Mouse (Mus musculus) spleen, postnatal 14 days (tissue): ENCODE data around the gene Anks3.

ENCODE experiments used
- DNase-seq, 2 experiments: peaks; one replicate each; pipeline ENCODE4 v3.0.0; 2021 to 2022; ENCODE audit warnings: low spot score in 2 of 2

The Anks3 gene

GRCm38 (mm10) chr16:4896249-4897027 is 67.6 kb downstream of the Anks3 start:
- no peak for DNase-seq

DNA sequence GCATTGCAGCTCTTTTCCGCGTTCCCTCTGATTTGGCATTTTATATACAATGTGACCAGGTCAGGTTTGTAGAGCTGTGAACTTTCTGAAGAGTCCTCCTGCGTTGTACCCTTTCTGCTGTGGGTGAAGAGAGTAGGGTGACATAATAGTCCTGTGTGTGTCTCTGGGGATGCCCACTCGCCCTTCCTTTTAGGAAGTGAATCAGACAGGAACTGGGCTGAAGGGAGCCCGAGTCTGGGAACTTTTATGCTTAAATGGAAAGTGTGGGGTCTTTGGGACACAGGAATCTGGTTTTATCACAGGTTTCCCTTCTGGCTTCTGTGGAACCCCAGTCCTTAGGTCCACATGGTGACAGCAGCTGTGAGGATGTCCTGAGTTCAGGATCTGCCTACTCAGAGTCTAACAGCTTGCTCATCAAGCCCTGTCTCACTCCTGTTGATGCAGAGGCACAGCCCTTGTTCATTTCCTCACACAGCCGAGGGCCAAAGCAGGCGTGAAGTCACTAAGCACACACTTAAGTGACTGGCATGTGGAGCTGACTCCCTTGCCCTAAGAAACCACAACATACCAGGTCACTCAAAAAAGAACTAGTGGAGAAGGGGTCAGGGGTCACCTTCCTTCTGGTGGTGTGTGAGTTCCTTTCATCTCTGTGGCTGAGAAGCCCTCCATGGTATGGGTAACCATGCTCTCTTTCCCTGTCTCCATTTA is 69.7 kb downstream of the Anks3 start:
- DNase-seq, result no peak

GRCm38 (mm10) chr16:4892171-4892570 is 71.8 kb downstream of the Anks3 start:
- no peak for DNase-seq
